Mouse (Mus musculus): ENCODE measurements around the gene Ltbp1. TPM values are rescaled to one million over a fixed set of nuclear protein-coding genes. Genes with fewer than 3 reads are reported as not detected.

Gene Ltbp1
- total and polyA plus RNA-seq, 3 experiments = 0.01 to 0.04 TPM; not detected in 1

DNA sequence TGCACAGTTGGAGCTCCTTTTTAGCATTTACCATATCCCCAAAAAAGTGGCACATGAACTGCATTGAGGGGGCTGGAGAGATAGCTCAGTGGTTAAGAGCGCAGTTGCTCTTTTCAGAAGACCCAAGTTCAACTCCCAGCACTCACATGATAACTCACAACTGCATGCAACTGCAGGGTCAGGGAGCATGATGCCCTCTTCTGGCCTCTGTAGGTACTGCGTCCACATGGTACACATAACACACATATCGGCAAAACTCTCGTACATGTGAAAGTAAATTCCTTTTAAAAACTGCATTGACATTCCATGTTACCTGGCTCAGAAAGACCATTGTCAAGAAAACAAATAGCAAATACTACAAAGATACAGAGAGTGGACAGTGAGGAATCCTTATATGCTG is 342.0 kb downstream of the Ltbp1 start:
- Histone ChIP-seq H3K79me2 (ENCODE audit: control insufficient read depth, insufficient read depth, low read length, poor library complexity) (no peaks in the 10 kb centered on the region), H3K27me3 (ENCODE audit: control insufficient read depth in 1 of 2, insufficient read depth in 2 of 2, low read length in 2 of 2) (no peaks in the 10 kb centered on the region), H3K9ac (ENCODE audit: control insufficient read depth, low read depth, low read length, poor library complexity, severe bottlenecking) (no peak overlapping the region), H3K4me1 (ENCODE audit: control insufficient read depth in 1 of 2, insufficient read depth in 2 of 2, low read length in 2 of 2) (no peaks in the 10 kb centered on the region), H3K4me3 (ENCODE audit: control insufficient read depth in 1 of 2, insufficient read depth in 1 of 2, low read depth in 2 of 2, low read length in 2 of 2) (no peak overlapping the region), H3K27ac (ENCODE audit: control insufficient read depth, low read depth, low read length) (no peak overlapping the region), H3K36me3 (ENCODE audit: control insufficient read depth in 1 of 2, insufficient read depth in 2 of 2, low read length in 2 of 2) (no peaks in the 10 kb centered on the region), H3K9me3 (replicated peaks; ENCODE audit: insufficient read depth, low read length) (no peaks in the 10 kb centered on the region; the same call in 1 of the 2 replicates)
- TF ChIP-seq SMC3 (IDR thresholded peaks at IDR 0.05; ENCODE audit: low read depth, low read length) = peak; percentile 18; the same call in 1 of the 2 replicates
- peak; percentile 15 to 49 (median 44) for TF ChIP-seq CTCF (IDR thresholded peaks at IDR 0.05 in 2 of 3, conservative IDR thresholded peaks at IDR 0.05 in 1 of 3; ENCODE audit: control insufficient read depth in 1 of 3, insufficient read depth in 1 of 3, low read depth in 2 of 3, low read length in 3 of 3, poor library complexity in 1 of 3, severe bottlenecking in 1 of 3)
- 0 out of 2 replicates have a peak, but pooled peaks have one; percentile 2 for TF ChIP-seq ZC3H11A (IDR thresholded peaks at IDR 0.05; ENCODE audit: low read depth, low read length)
- no peak for TF ChIP-seq MYC (IDR thresholded peaks at IDR 0.05; ENCODE audit: low read depth, low read length)
- peak; percentile 14 for DNase-seq (ENCODE audit: low read depth, low spot score)

DNA sequence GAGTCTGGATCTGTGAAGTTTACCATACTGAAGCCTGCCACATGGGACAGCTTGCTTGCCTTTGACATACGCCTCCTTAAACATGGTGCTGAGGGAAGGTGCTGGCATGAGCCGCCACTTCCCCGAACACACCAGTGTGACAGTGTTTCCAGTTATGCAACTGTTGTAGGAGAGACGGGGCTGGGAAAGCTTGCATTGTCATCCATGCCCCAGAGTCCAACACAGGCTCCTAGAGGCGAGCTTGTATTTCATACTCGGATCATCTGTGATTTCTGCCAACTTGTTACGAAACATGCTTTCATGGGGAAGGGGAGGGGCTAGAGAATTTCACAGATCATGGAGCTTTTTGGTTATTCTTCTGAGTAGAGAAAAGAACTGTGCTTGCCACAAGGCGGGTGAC is 343.7 kb downstream of the Ltbp1 start:
- Histone ChIP-seq H3K9ac (ENCODE audit: control insufficient read depth, low read depth, low read length, poor library complexity, severe bottlenecking) (no peak overlapping the region), H3K9me3 (replicated peaks; ENCODE audit: insufficient read depth, low read length) (no peaks in the 10 kb centered on the region; the same call in 1 of the 2 replicates), H3K27ac (ENCODE audit: control insufficient read depth, low read depth, low read length) (no peak overlapping the region), H3K36me3 (ENCODE audit: control insufficient read depth in 1 of 2, insufficient read depth in 2 of 2, low read length in 2 of 2) (no peaks in the 10 kb centered on the region), H3K27me3 (ENCODE audit: control insufficient read depth in 1 of 2, insufficient read depth in 2 of 2, low read length in 2 of 2) (no peaks in the 10 kb centered on the region), H3K4me1 (ENCODE audit: control insufficient read depth in 1 of 2, insufficient read depth in 2 of 2, low read length in 2 of 2) (no peaks in the 10 kb centered on the region), H3K4me3 (ENCODE audit: control insufficient read depth in 1 of 2, insufficient read depth in 1 of 2, low read depth in 2 of 2, low read length in 2 of 2) (no peak overlapping the region), H3K79me2 (ENCODE audit: control insufficient read depth, insufficient read depth, low read length, poor library complexity) (no peaks in the 10 kb centered on the region)
- DNase-seq (ENCODE audit: low read depth, low spot score) = no peak
- TF ChIP-seq SIN3A (IDR thresholded peaks at IDR 0.05; ENCODE audit: low read length) (no peak), ELF1 (IDR thresholded peaks at IDR 0.05; ENCODE audit: low read depth, low read length) (no peak), ZMIZ1 (IDR thresholded peaks at IDR 0.05; ENCODE audit: low read depth, low read length) (no peak), NRF1 (IDR thresholded peaks at IDR 0.05; ENCODE audit: insufficient read depth, low read depth, low read length, poor library complexity, severe bottlenecking) (no peak), RAD21 (IDR thresholded peaks at IDR 0.05; ENCODE audit: low read depth, low read length) (no peak), SMC3 (IDR thresholded peaks at IDR 0.05; ENCODE audit: low read depth, low read length) (no peak), CHD1 (IDR thresholded peaks at IDR 0.05; ENCODE audit: low read depth, low read length) (no peak), MYC (IDR thresholded peaks at IDR 0.05; ENCODE audit: low read depth, low read length) (no peak), POLR2AphosphoS2 (IDR thresholded peaks at IDR 0.05; ENCODE audit: low read length) (no peak), TAL1 (IDR thresholded peaks at IDR 0.05; ENCODE audit: low read length) (no peak), E2F4 (IDR thresholded peaks at IDR 0.05; ENCODE audit: borderline replicate concordance, low read depth, low read length) (no peak)

DNA sequence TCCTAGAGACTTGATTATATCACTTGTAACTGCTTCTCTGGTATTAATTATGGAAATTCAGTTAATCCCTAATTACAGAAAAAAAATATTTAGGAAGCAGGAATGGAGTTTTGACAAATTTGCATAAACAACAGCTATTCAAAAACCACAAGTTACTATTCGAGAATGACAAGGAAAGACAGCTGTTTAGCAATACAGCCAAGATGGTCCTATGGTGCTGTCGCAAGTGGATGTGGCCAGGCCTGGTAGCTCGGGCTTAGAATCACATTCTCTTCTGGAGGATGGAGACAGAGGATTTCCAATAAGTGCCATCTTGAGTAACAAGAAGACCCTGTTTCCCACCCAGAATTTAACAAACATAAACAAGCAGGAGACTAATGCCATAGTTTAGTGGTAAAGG is 344.2 kb downstream of the Ltbp1 start:
- DNase-seq (ENCODE audit: low read depth, low spot score) = no peak
- Histone ChIP-seq H3K79me2 (ENCODE audit: control insufficient read depth, insufficient read depth, low read length, poor library complexity) (no peaks in the 10 kb centered on the region), H3K9ac (ENCODE audit: control insufficient read depth, low read depth, low read length, poor library complexity, severe bottlenecking) (no peak overlapping the region), H3K9me3 (replicated peaks; ENCODE audit: insufficient read depth, low read length) (no peaks in the 10 kb centered on the region), H3K4me1 (ENCODE audit: control insufficient read depth in 1 of 2, insufficient read depth in 2 of 2, low read length in 2 of 2) (no peaks in the 10 kb centered on the region), H3K36me3 (ENCODE audit: control insufficient read depth in 1 of 2, insufficient read depth in 2 of 2, low read length in 2 of 2) (no peaks in the 10 kb centered on the region), H3K4me3 (ENCODE audit: control insufficient read depth in 1 of 2, insufficient read depth in 1 of 2, low read depth in 2 of 2, low read length in 2 of 2) (no peak overlapping the region), H3K27me3 (ENCODE audit: control insufficient read depth in 1 of 2, insufficient read depth in 2 of 2, low read length in 2 of 2) (no peaks in the 10 kb centered on the region), H3K27ac (ENCODE audit: control insufficient read depth, low read depth, low read length) (no peak overlapping the region)
- TF ChIP-seq TCF12 (IDR thresholded peaks at IDR 0.05; ENCODE audit: low read depth, low read length) (no peak), MAFK (IDR thresholded peaks at IDR 0.05; ENCODE audit: borderline replicate concordance, low read depth, low read length) (no peak), MAX (IDR thresholded peaks at IDR 0.05; ENCODE audit: low read length) (no peak), ZKSCAN1 (IDR thresholded peaks at IDR 0.05; ENCODE audit: low read depth, low read length) (no peak), MEF2A (IDR thresholded peaks at IDR 0.05; ENCODE audit: extremely low read depth, insufficient replicate concordance, low read depth, low read length, poor library complexity, severe bottlenecking) (no peak), CHD1 (IDR thresholded peaks at IDR 0.05; ENCODE audit: low read depth, low read length) (no peak), EP300 (IDR thresholded peaks at IDR 0.05; ENCODE audit: low read depth in 1 of 2, low read length in 2 of 2) (no peak)

All from MEL (cell line).